Mouse (Mus musculus) midbrain, embryonic 14.5 days (tissue): ENCODE measurements around the gene Gm19684. TPM values are rescaled to one million over a fixed set of nuclear protein-coding genes. Genes with fewer than 3 reads are reported as not detected.
"Not testable (repeated sequence)": the region's sequence is repeated elsewhere in the genome, so short reads cannot be mapped to it uniquely, and the experiment has no call there.

Experiments used
- ATAC-seq: fragments of 200-750 bp; cut with Nextera tagmentation; 2 replicates; pipeline ENCODE4 v1.8.0; 2017; ENCODE audit warnings: moderate number of reproducible peaks, moderate library complexity; ENCODE audit not compliant: low FRiP score, low TSS enrichment
- DNase-seq: peaks from one replicate; pipeline ENCODE4 v3.0.0-alpha.2; 2015
- H3K27ac ChIP-seq: fragments of 300-500 bp; sonication (generic); replicated peaks from 2 replicates; pipeline ENCODE4 v1.5.1; 2014; ENCODE audit warnings: mild to moderate bottlenecking, low read depth, low read length, moderate library complexity
- H3K27me3 ChIP-seq: fragments of 300-500 bp; sonication (generic); 2 replicates; pipeline ENCODE4 v1.6.1; 2014; ENCODE audit warnings: low read length, control low read depth, mixed read lengths; ENCODE audit not compliant: control insufficient read depth, insufficient read depth
- H3K36me3 ChIP-seq: fragments of 300-500 bp; sonication (generic); 2 replicates; pipeline ENCODE4 v1.6.1; 2014; ENCODE audit warnings: low read length, control low read depth; ENCODE audit not compliant: control insufficient read depth, insufficient read depth
- H3K4me1 ChIP-seq: fragments of 300-500 bp; sonication (generic); 2 replicates; pipeline ENCODE4 v1.6.1; 2014; ENCODE audit warnings: mild to moderate bottlenecking, antibody characterized with exemption, low read length, control low read depth; ENCODE audit not compliant: control insufficient read depth, insufficient read depth
- H3K4me2 ChIP-seq: fragments of 300-500 bp; sonication (generic); 2 replicates; pipeline ENCODE4 v1.6.1; 2014; ENCODE audit warnings: mild to moderate bottlenecking, low read length, moderate library complexity
- H3K4me3 ChIP-seq: fragments of 300-500 bp; sonication (generic); replicated peaks from 2 replicates; pipeline ENCODE4 v1.5.1; 2014; ENCODE audit warnings: low read depth, low read length
- H3K9ac ChIP-seq: fragments of 300-500 bp; sonication (generic); replicated peaks from 2 replicates; pipeline ENCODE4 v1.6.1; 2014; ENCODE audit warnings: mild to moderate bottlenecking, low read length, moderate library complexity
- H3K9me3 ChIP-seq: fragments of 300-500 bp; sonication (generic); 2 replicates; pipeline ENCODE4 v1.6.1; 2016; ENCODE audit warnings: low read length, control low read depth, mixed read lengths; ENCODE audit not compliant: control insufficient read depth
- WGBS: fragments of 180-500 bp; shearing (Covaris S2); extraction: QIAGEN DNeasy Blood & Tissue Kit; methylation state at CpG from one replicate; pipeline ENCODE4 v1.1.7; 2014; 5-methylcytosine and 5-hydroxymethylcytosine counted together
- polyA plus RNA-seq: library from polyadenylated mRNA; unstranded; fragments of >200 nt; fragmentation: Nextera tagmentation; extraction: Ambion mirVana; gene quantifications from 2 replicates; pipeline ENCODE4 v1.2.1, GENCODE M21; 2014

The Gm19684 gene
- polyA plus RNA-seq, 1 experiment from 2014 or later = not detected

- peaks cover 68% of the 10 kb centered on the region for H3K27me3 ChIP-seq
- WGBS = 1% methylated on average over 56 of the region's 56 CpGs
- H3K9ac ChIP-seq = no peak overlapping the region
- ATAC-seq (no peak), DNase-seq (no peak)
- H3K27ac ChIP-seq = no peak overlapping the region
- no peak overlapping the region for H3K4me3 ChIP-seq
- no peaks in the 10 kb centered on the region for H3K9me3 ChIP-seq
- H3K36me3 ChIP-seq = no peaks in the 10 kb centered on the region
- no peaks in the 10 kb centered on the region for H3K4me1 ChIP-seq
- no peak overlapping the region for H3K4me2 ChIP-seq
Observed at GRCm38 (mm10) chr17:36161129-36162051, 39.9 kb downstream of the Gm19684 start.

GRCm38 (mm10) chr17:36166901-36167300, 45.4 kb downstream of the Gm19684 start:
- not testable (repeated sequence) for DNase-seq, H3K27ac ChIP-seq, H3K4me2 ChIP-seq, H3K9me3 ChIP-seq, H3K9ac ChIP-seq, H3K4me1 ChIP-seq, H3K36me3 ChIP-seq, ATAC-seq, H3K4me3 ChIP-seq
- 15% methylated on average over 2 of the region's 2 CpGs for WGBS
- H3K27me3 ChIP-seq = peaks cover 71% of the 10 kb centered on the region

GRCm38 (mm10) chr17:36167306-36168038, 46.0 kb downstream of the Gm19684 start:
- no peak for ATAC-seq
- whole genome bisulfite sequencing = under 1% methylated on average over 48 of the region's 51 CpGs
- no peaks in the 10 kb centered on the region for H3K36me3 ChIP-seq

GRCm38 (mm10) chr17:36168039-36168652, 46.7 kb downstream of the Gm19684 start, which contains the start of gene Gm8909:
Gm8909 (minus strand) TSS chr17:36168537.
- H3K4me1 ChIP-seq = no peaks in the 10 kb centered on the region
- no peak within 1 kb of the TSS for H3K27ac ChIP-seq
- no peaks in the 10 kb centered on the region for H3K9me3 ChIP-seq
- peaks cover 61% of the 10 kb centered on the region for H3K27me3 ChIP-seq
- DNase-seq (no peak), ATAC-seq (no peak)
- under 1% methylated on average over 60 of the region's 63 CpGs for WGBS
- H3K4me2 ChIP-seq = peak within 1 kb of the TSS; percentile 30
- no peaks in the 10 kb centered on the region for H3K36me3 ChIP-seq
- H3K4me3 ChIP-seq = peak within 1 kb of the TSS; percentile 15; the same call in 1 of the 2 replicates
- H3K9ac ChIP-seq = no peak within 1 kb of the TSS

More at GRCm38 (mm10) chr17:36167306-36168038, 46.0 kb downstream of the Gm19684 start:
- Histone ChIP-seq H3K4me2 (peak overlapping the region; percentile 30), H3K4me3 (0 out of 2 replicates have a peak overlapping the region, but pooled peaks have one; percentile 15), H3K9me3 (no peaks in the 10 kb centered on the region), H3K9ac (no peak overlapping the region), H3K27ac (no peak overlapping the region), H3K27me3 (peaks cover 65% of the 10 kb centered on the region), H3K4me1 (no peaks in the 10 kb centered on the region)
- DNase-seq = no peak

GRCm38 (mm10) chr17:36169094-36169493, 47.6 kb downstream of the Gm19684 start:
- H3K36me3 ChIP-seq, H3K4me2 ChIP-seq, ATAC-seq, H3K4me1 ChIP-seq, H3K9me3 ChIP-seq, H3K4me3 ChIP-seq, H3K9ac ChIP-seq, DNase-seq, H3K27ac ChIP-seq: not testable (repeated sequence)
- H3K27me3 ChIP-seq = peaks cover 58% of the 10 kb centered on the region
- WGBS = no CpG with 5 or more reads among the region's 1 CpGs

- no peak overlapping the region for H3K4me2 ChIP-seq
- H3K4me3 ChIP-seq = no peak overlapping the region
- peaks cover 51% of the 10 kb centered on the region for H3K27me3 ChIP-seq
- DNase-seq (no peak), ATAC-seq (no peak)
- H3K9me3 ChIP-seq = no peaks in the 10 kb centered on the region
- H3K9ac ChIP-seq = no peak overlapping the region
- no peaks in the 10 kb centered on the region for H3K4me1 ChIP-seq
- no peaks in the 10 kb centered on the region for H3K36me3 ChIP-seq
- no peak overlapping the region for H3K27ac ChIP-seq
Observed at GRCm38 (mm10) chr17:36169753-36170152, 48.3 kb downstream of the Gm19684 start.

GRCm38 (mm10) chr17:36170287-36170814, 48.9 kb downstream of the Gm19684 start:
- no peak overlapping the region for H3K4me3 ChIP-seq
- H3K27me3 ChIP-seq = peaks cover 45% of the 10 kb centered on the region
- H3K4me1 ChIP-seq = no peaks in the 10 kb centered on the region
- H3K9me3 ChIP-seq = no peaks in the 10 kb centered on the region
- H3K9ac ChIP-seq = no peak overlapping the region
- ATAC-seq (no peak), DNase-seq (no peak)
- H3K36me3 ChIP-seq = no peaks in the 10 kb centered on the region
- H3K27ac ChIP-seq = no peak overlapping the region
- H3K4me2 ChIP-seq = no peak overlapping the region
- WGBS = 39% methylated on average over 1 of the region's 1 CpGs

GRCm38 (mm10) chr17:36176132-36176531, 54.7 kb downstream of the Gm19684 start:
- not testable (repeated sequence) for H3K4me3 ChIP-seq, H3K4me2 ChIP-seq, H3K36me3 ChIP-seq, H3K9ac ChIP-seq, DNase-seq, H3K9me3 ChIP-seq, H3K27me3 ChIP-seq, H3K4me1 ChIP-seq, ATAC-seq, H3K27ac ChIP-seq
- WGBS = no CpG with 5 or more reads among the region's 2 CpGs
